Mouse (Mus musculus) midbrain, embryonic 16.5 days (tissue): ENCODE measurements around the gene Gm15080. TPM values are rescaled to one million over a fixed set of nuclear protein-coding genes. Genes with fewer than 3 reads are reported as not detected.
"Not testable (repeated sequence)": the region's sequence is repeated elsewhere in the genome, so short reads cannot be mapped to it uniquely, and the experiment has no call there.

Experiments
- ATAC-seq: fragments of 200-750 bp; cut with Nextera tagmentation; 2 replicates; pipeline ENCODE4 v1.8.0; 2017; ENCODE audit warnings: moderate TSS enrichment
- H3K27ac ChIP-seq: fragments of 300-500 bp; sonication (generic); 2 replicates; pipeline ENCODE4 v1.5.1; 2014; ENCODE audit warnings: mild to moderate bottlenecking, low read length, mixed read lengths
- H3K27me3 ChIP-seq: fragments of 300-500 bp; sonication (generic); 2 replicates; pipeline ENCODE4 v1.6.1; 2014; ENCODE audit warnings: low read depth, low read length, mixed read lengths; ENCODE audit not compliant: control insufficient read depth, insufficient read depth
- H3K36me3 ChIP-seq: fragments of 300-500 bp; sonication (generic); 2 replicates; pipeline ENCODE4 v1.6.1; 2014; ENCODE audit warnings: mild to moderate bottlenecking, low read length, moderate library complexity, mixed read lengths; ENCODE audit not compliant: control insufficient read depth, insufficient read depth
- H3K4me1 ChIP-seq: fragments of 300-500 bp; sonication (generic); 2 replicates; pipeline ENCODE4 v1.6.1; 2014; ENCODE audit warnings: mild to moderate bottlenecking, low read length, mixed read lengths; ENCODE audit not compliant: control insufficient read depth, insufficient read depth
- H3K4me2 ChIP-seq: fragments of 300-500 bp; sonication (generic); 2 replicates; pipeline ENCODE4 v1.6.1; 2014; ENCODE audit warnings: mild to moderate bottlenecking, low read length, mixed read lengths
- H3K4me3 ChIP-seq: fragments of 300-500 bp; sonication (generic); 2 replicates; pipeline ENCODE4 v1.5.1; 2014; ENCODE audit warnings: low read depth, mild to moderate bottlenecking, low read length, moderate library complexity, mixed read lengths
- H3K9ac ChIP-seq: fragments of 300-500 bp; sonication (generic); 2 replicates; pipeline ENCODE4 v1.6.1; 2014; ENCODE audit warnings: low read depth, low read length, mixed read lengths
- H3K9me3 ChIP-seq: fragments of 300-500 bp; sonication (generic); replicated peaks from 2 replicates; pipeline ENCODE4 v1.6.1; 2014; ENCODE audit warnings: mild to moderate bottlenecking, low read length, mixed read lengths; ENCODE audit not compliant: control insufficient read depth, poor library complexity, severe bottlenecking
- WGBS: fragments of 180-500 bp; shearing (Covaris S2); extraction: QIAGEN DNeasy Blood & Tissue Kit; methylation state at CpG from one replicate; pipeline ENCODE4 v1.1.7; 2014; 5-methylcytosine and 5-hydroxymethylcytosine counted together
- polyA plus RNA-seq: library from polyadenylated mRNA; unstranded; fragments of >200 nt; fragmentation: Nextera tagmentation; extraction: Ambion mirVana; gene quantifications from 2 replicates; pipeline ENCODE4 v1.2.1, GENCODE M21; 2015

Gene Gm15080
- not detected in 2 replicates for polyA plus RNA-seq

DNA sequence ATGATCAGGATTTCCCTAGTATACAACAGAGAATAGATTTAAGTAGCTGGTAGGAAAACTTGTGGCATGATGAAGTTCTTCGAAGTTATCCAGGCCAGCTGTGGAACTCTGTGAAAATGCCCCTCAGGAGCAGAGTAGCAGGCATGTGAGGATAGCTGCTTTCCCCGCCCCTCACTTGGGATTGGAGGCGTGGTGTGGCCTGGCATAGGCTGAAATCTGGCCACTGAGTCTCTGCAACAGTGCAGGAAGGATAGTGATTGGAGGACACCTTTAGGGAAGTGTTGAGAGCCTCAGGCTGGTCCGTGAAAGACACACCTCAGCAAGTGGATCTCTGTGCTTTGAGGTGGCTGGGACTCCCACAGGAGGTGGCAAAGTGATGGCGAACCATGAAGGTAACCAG lies at the start of gene Gm15080:
TSS of gene Gm15080 (plus strand) at position 301 of the 400 bp plus-strand sequence.
- H3K27ac ChIP-seq, H3K27me3 ChIP-seq, H3K9me3 ChIP-seq, H3K36me3 ChIP-seq, H3K4me1 ChIP-seq, H3K9ac ChIP-seq, H3K4me2 ChIP-seq, H3K4me3 ChIP-seq, ATAC-seq: not testable (repeated sequence)
- 100% methylated on average over 1 of the region's 5 CpGs for WGBS

Other genes starting within 250 kb of the Gm15080 start
- not detected in 2 replicates for gene Gm15128, start 227.0 kb upstream of the Gm15080 start, polyA plus RNA-seq
- gene Gm15107, start 187.7 kb downstream of the Gm15080 start, polyA plus RNA-seq: not detected in 2 replicates